Mouse (Mus musculus) adipose tissue, adult 10 weeks (tissue): ENCODE measurements around the gene Ceacam20. TPM values are rescaled to one million over a fixed set of nuclear protein-coding genes. Genes with fewer than 3 reads are reported as not detected.

Experiments
- polyA plus RNA-seq: library from polyadenylated mRNA; stranded (reverse); fragments of 350-450 nt; fragmentation: Illumina TruSeq; extraction: RNeasy Lipid Tissue Mini Kit (QIAGEN cat#74804); gene quantifications from one replicate; pipeline ENCODE4 v1.2.3, GENCODE M21; 2014; ENCODE audit warnings: low read depth, low replicate concordance

Gene Ceacam20
- 0.24 TPM for polyA plus RNA-seq

DNA sequence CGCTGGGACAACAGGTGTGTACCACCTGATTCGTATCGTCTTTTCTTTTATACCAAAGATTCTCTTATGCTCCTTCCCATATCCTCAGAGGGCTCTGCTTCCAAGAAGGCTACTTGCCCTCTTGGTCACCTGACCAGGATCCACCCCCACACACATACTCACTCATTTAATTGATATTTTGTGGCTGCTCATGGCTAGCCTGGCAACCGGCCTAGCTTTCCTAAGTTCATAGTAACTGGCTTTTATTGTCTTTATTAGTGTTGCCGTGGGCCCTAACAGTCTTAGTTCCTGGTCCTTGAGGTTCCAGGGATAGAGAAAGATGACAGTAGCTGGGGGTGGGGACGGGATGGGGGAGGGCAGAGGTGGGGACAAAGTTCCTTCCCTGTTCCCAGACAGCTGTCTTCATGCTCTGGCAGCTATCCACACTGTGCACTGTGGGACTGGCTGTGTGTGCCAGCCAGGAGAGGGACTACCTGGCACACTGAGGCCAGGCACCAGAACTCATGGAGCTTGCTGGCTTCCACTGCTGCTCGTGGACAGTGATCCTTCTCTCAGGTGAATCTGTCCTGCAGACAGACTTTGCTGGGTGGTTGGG lies at the start of gene Ceacam20:
TSS of gene Ceacam20 (plus strand) at position 428 of the 595 bp plus-strand sequence.

DNA sequence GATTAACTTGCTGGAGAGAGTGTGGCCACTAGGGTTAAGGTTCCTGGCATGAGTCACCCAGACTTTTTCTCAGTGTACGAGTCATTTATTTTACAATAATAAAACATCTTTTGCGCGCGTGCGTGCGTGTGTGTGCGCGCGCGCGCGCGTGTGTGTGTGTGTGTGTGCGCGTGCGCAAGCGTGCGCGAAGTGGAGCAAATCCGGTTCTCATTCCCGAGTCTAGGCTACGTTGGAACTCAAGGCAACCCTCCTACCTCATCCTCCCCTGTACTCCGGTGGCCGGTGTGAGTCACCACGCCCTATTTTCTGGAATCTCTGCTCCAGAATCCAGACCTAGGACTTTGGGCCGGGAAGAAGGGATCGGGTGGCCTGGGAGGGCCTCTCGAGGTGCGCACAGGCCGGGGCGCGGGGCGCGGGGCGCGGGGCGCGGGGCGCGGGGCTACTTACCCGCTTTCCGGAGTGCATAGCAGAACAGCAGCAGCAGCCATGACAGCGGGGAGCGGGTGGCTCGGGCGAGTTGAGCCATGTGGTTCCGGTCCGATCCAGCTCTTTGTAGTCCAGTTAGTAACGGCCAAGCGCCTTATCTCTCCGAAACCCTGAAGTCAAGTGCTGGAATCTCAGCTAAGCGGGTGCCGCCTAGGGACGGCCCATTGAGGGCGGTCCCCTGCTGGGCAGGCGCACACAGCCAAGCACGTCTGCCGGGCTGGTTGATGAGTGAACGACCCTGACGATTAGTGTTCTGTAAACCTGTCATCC lies 44.5 kb upstream of the Ceacam20 start, which contains the start of gene Pvr:
TSS of gene Pvr (minus strand) at position 655 of the 756 bp plus-strand sequence.

DNA sequence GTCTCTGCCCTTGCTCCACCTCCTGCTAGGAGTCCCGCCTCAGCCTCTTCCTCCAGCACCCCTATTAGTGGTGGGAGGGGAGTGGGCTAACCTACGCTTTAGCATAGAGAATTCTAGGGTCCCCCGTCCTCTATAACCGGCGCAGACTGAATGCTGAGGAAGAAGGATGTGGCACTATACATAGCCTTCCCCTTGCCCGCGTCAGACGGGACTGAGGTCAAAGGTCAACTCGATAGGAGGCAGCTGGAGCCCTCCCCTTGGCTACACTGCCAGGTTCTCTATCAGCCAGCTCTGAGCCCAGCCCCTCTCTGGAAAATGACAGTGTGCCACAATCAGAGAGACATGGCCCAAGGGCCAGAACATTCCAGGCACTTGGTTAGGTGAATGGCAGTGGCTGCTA lies 14.6 kb upstream of the Ceacam20 start, which contains the start of gene Igsf23:
TSS of gene Igsf23 (minus strand) at position 168 of the 400 bp plus-strand sequence.

DNA sequence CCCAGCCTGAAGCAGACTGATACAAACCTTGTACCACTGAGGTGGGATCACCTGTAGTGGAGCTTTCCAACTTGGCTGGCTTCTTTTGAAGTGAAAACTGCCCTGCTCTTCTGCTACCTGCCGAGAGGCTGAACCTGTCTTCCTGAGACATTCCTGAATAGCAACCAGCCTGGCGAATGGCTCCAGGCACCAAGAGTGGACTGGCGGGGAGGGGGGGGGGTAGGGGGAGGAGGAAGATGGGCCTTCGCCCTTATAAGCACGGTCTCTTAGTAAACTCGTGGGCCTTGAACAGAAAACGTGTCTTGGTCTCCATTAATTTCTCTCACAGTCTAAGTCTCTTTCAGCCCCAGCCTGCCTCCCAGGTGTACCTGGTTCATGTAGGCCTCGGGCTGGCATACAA lies 26.0 kb downstream of the Ceacam20 start, which contains the start of gene Nlrp9b:
TSS of gene Nlrp9b (plus strand) at position 301 of the 400 bp plus-strand sequence.

Other genes with a start within 250 kb of the Ceacam20 start
- 50.1 TPM for gene Tomm40, start 250.0 kb upstream of the Ceacam20 start, polyA plus RNA-seq
- gene Nectin2, start 214.9 kb upstream of the Ceacam20 start, polyA plus RNA-seq = 27.4 TPM
- 75.8 TPM for gene Bcam, start 194.4 kb upstream of the Ceacam20 start, polyA plus RNA-seq
- 16.0 TPM for gene Cblc, start 168.6 kb upstream of the Ceacam20 start, polyA plus RNA-seq
- gene Bcl3, start 142.6 kb upstream of the Ceacam20 start, polyA plus RNA-seq = 7.0 TPM
- not detected for gene Gm19345, start 113.4 kb upstream of the Ceacam20 start, polyA plus RNA-seq
- not detected for gene Ceacam16, start 104.1 kb upstream of the Ceacam20 start, polyA plus RNA-seq
- gene Ceacam19, start 77.4 kb upstream of the Ceacam20 start, polyA plus RNA-seq = 0.22 TPM
- 20.5 TPM for gene Pvr, start 44.3 kb upstream of the Ceacam20 start, polyA plus RNA-seq
- not detected for gene Igsf23, start 14.7 kb upstream of the Ceacam20 start, polyA plus RNA-seq
- gene Nlrp9b, start 26.1 kb downstream of the Ceacam20 start, polyA plus RNA-seq = 2.6 TPM
- gene Vmn1r91, start 134.3 kb downstream of the Ceacam20 start, polyA plus RNA-seq = not detected
- not detected for gene Gm16442, start 157.2 kb downstream of the Ceacam20 start, polyA plus RNA-seq
- not detected for gene Vmn1r93, start 173.7 kb downstream of the Ceacam20 start, polyA plus RNA-seq
- gene Vmn1r94, start 203.0 kb downstream of the Ceacam20 start, polyA plus RNA-seq = not detected
- gene Vmn1r95, start 228.3 kb downstream of the Ceacam20 start, polyA plus RNA-seq = not detected
- not detected for gene Gm6164, start 240.2 kb downstream of the Ceacam20 start, polyA plus RNA-seq